Mouse (Mus musculus): ENCODE results near the gene Thtpa.

- TF ChIP-seq CTCF (IDR thresholded peaks at IDR 0.05; ENCODE audit: low read depth) (no peak), EP300 (IDR thresholded peaks at IDR 0.05; ENCODE audit: low read depth) (no peak)
Observed at GRCm38 (mm10) chr14:55086009-55086514, 8.5 kb upstream of the Thtpa start.

Data from liver, embryonic 14.5 days (tissue).